Comparison of ENCODE assay signal across 21 mouse cellular contexts in genomic region chr1:36467446-36467845, GRCm38 (mm10). TPM values are rescaled to one million over a fixed set of nuclear protein-coding genes. Genes with fewer than 3 reads are reported as not detected.
DNase-seq lines count a peak whose midpoint lies in the region; ATAC-seq and TF ChIP-seq lines count a peak whose summit lies in the region.
"Had no signal": no experiment of that assay in that cellular context is flagged by ENCODE, and none has a peak within 500 bp of the region (broad histone marks: within the 10 kb centered on the region; RNA-seq: fewer than 3 reads in every experiment).

No protein-coding gene starts in this region.

- peaks cover 4% of the 10 kb centered on the region for H3K79me2 ChIP-seq in MEL (ENCODE audit: control insufficient read depth, insufficient read depth, low read length, poor library complexity)

- no peaks in the 10 kb centered on the region for H3K36me3 ChIP-seq in liver, postnatal 0 days (replicated peaks; ENCODE audit: insufficient read depth, low read length)
- no peaks in the 10 kb centered on the region for H3K36me3 ChIP-seq in liver, embryonic 12.5 days
- peaks cover 0 to 9% of the 10 kb centered on the region in 2 experiments; a peak in 2 of 4 replicates for H3K36me3 ChIP-seq in MEL (ENCODE audit: control insufficient read depth in 1 of 2, insufficient read depth in 2 of 2, low read length in 2 of 2)
- H3K36me3 ChIP-seq: embryonic facial prominence, embryonic 10.5 days; G1E; heart, embryonic 13.5 days; hindbrain, embryonic 15.5 days had no signal

- peaks cover 37% of the 10 kb centered on the region for H3K4me1 ChIP-seq in liver, postnatal 0 days (ENCODE audit: insufficient read depth)
- peaks cover 23% of the 10 kb centered on the region for H3K4me1 ChIP-seq in liver, embryonic 12.5 days
- peaks cover 0 to 14% of the 10 kb centered on the region in 2 experiments; a peak in 2 of 4 replicates for H3K4me1 ChIP-seq in MEL (ENCODE audit: control insufficient read depth in 1 of 2, insufficient read depth in 2 of 2, low read length in 2 of 2)

- TF ChIP-seq CTCF in liver, postnatal 0 days (IDR thresholded peaks at IDR 0.05; ENCODE audit: low read depth) = no peak
- no peak for TF ChIP-seq CTCF in MEL (IDR thresholded peaks at IDR 0.05 in 2 of 3, conservative IDR thresholded peaks at IDR 0.05 in 1 of 3; ENCODE audit: control insufficient read depth in 1 of 3, insufficient read depth in 1 of 3, low read depth in 2 of 3, low read length in 3 of 3, poor library complexity in 1 of 3, severe bottlenecking in 1 of 3)

- WGBS in liver, postnatal 0 days (ENCODE audit: insufficient replicate concordance) = 61% methylated on average over 5 of the region's 5 CpGs
- WGBS in liver, embryonic 12.5 days (ENCODE audit: insufficient replicate concordance) = 48% methylated on average over 5 of the region's 5 CpGs

- no peaks in the 10 kb centered on the region for H3K9me3 ChIP-seq in liver, postnatal 0 days (ENCODE audit: low read length)
- H3K9me3 ChIP-seq in liver, embryonic 12.5 days (replicated peaks) = no peaks in the 10 kb centered on the region
- H3K9me3 ChIP-seq in MEL (replicated peaks; ENCODE audit: insufficient read depth, low read length) = no peaks in the 10 kb centered on the region
- H3K9me3 ChIP-seq: embryonic facial prominence, embryonic 10.5 days; forebrain, embryonic 13.5 days; G1E; heart, embryonic 13.5 days; hindbrain, embryonic 15.5 days had no signal

- no peak overlapping the region for H3K27ac ChIP-seq in liver, postnatal 0 days (ENCODE audit: low read depth)
- H3K27ac ChIP-seq in liver, embryonic 12.5 days = no peak overlapping the region
- no peak overlapping the region for H3K27ac ChIP-seq in MEL (ENCODE audit: control insufficient read depth, low read depth, low read length)
- H3K27ac ChIP-seq: embryonic facial prominence, embryonic 10.5 days; forebrain, embryonic 13.5 days; gastrocnemius, adult 2 months; heart, embryonic 13.5 days; hindbrain, embryonic 15.5 days had no signal

- no peak overlapping the region for H3K4me2 ChIP-seq in liver, postnatal 0 days (ENCODE audit: low read depth, low read length)
- H3K4me2 ChIP-seq in liver, embryonic 12.5 days = no peak overlapping the region
- H3K4me2 ChIP-seq: forebrain, embryonic 13.5 days; heart, embryonic 13.5 days; hindbrain, embryonic 15.5 days had no signal

- H3K9ac ChIP-seq in liver, postnatal 0 days (replicated peaks) = no peak overlapping the region
- H3K9ac ChIP-seq in liver, embryonic 12.5 days = no peak overlapping the region
- no peak overlapping the region for H3K9ac ChIP-seq in MEL (ENCODE audit: control insufficient read depth, low read depth, low read length, poor library complexity, severe bottlenecking)
- H3K9ac ChIP-seq: forebrain, embryonic 13.5 days; forebrain, postnatal 0 days; heart, embryonic 13.5 days; hindbrain, embryonic 15.5 days had no signal

- ATAC-seq in liver, postnatal 0 days = no peak
- ATAC-seq in liver, embryonic 12.5 days = no peak
- ATAC-seq in megakaryocyte-erythroid progenitor cell, adult 5-6 weeks (replicated peaks; ENCODE audit: low FRiP score, low TSS enrichment, poor library complexity, severe bottlenecking) = 0 out of 2 replicates have a peak, but pooled peaks have one; percentile 31
- ATAC-seq: forebrain, embryonic 13.5 days; forebrain, postnatal 0 days had no signal

- no peak for TF ChIP-seq RAD21 in MEL (IDR thresholded peaks at IDR 0.05; ENCODE audit: low read depth, low read length)

- H3K27me3 ChIP-seq in liver, postnatal 0 days (ENCODE audit: insufficient read depth, low read length) = peaks cover 5% of the 10 kb centered on the region; the same call in 1 of the 2 replicates
- H3K27me3 ChIP-seq in liver, embryonic 12.5 days (replicated peaks) = peaks cover 24% of the 10 kb centered on the region
- H3K27me3 ChIP-seq in MEL (ENCODE audit: control insufficient read depth in 1 of 2, insufficient read depth in 2 of 2, low read length in 2 of 2) = no peaks in the 10 kb centered on the region
- H3K27me3 ChIP-seq: CH12.LX; hindbrain, embryonic 15.5 days had no signal

- no peak for TF ChIP-seq POLR2A in MEL (IDR thresholded peaks at IDR 0.05; ENCODE audit: control insufficient read depth in 1 of 2, insufficient read depth in 1 of 2, low read depth in 1 of 2, low read length in 2 of 2, poor library complexity in 1 of 2)

- no peak for TF ChIP-seq EP300 in liver, postnatal 0 days (IDR thresholded peaks at IDR 0.05; ENCODE audit: low read depth)
- no peak for TF ChIP-seq EP300 in MEL (IDR thresholded peaks at IDR 0.05; ENCODE audit: low read depth in 1 of 2, low read length in 2 of 2)

- no peak overlapping the region for H3K4me3 ChIP-seq in liver, postnatal 0 days (ENCODE audit: low read depth, low read length)
- H3K4me3 ChIP-seq in liver, embryonic 12.5 days = no peak overlapping the region
- no peak overlapping the region for H3K4me3 ChIP-seq in MEL (ENCODE audit: control insufficient read depth in 1 of 2, insufficient read depth in 1 of 2, low read depth in 2 of 2, low read length in 2 of 2)
- H3K4me3 ChIP-seq: embryonic facial prominence, embryonic 10.5 days; forebrain, embryonic 13.5 days; gastrocnemius, adult 2 months; heart, embryonic 13.5 days; hindbrain, embryonic 15.5 days had no signal

- peak; percentile 30 for DNase-seq in liver, postnatal 0 days
- DNase-seq in A20 (ENCODE audit: low read depth, low spot score) (peak; percentile 48), MEL (ENCODE audit: low read depth, low spot score) (peak; percentile 53)
- DNase-seq in kidney, postnatal 10 days = no peak
- no peak for DNase-seq in right cerebral cortex, postnatal 25 days
- DNase-seq: adrenal gland, adult 2 months; adrenal gland, postnatal 25 days; cerebellum, adult 18-20 months; cerebellum, adult 9-11 months; forebrain, postnatal 0 days; gastrocnemius, adult 2 months; gastrocnemius, postnatal 25 days; heart, postnatal 36 days had no signal

TF ChIP-seq in MEL, 35 proteins besides CTCF, POLR2A, EP300 and RAD21:
- TF ChIP-seq KAT2A (conservative IDR thresholded peaks at IDR 0.05; ENCODE audit: low read depth, low read length) (no peak), ETS1 (IDR thresholded peaks at IDR 0.05; ENCODE audit: low read depth, low read length) (no peak), NELFE (IDR thresholded peaks at IDR 0.05; ENCODE audit: low read depth, low read length) (no peak), MAFK (IDR thresholded peaks at IDR 0.05; ENCODE audit: borderline replicate concordance, low read depth, low read length) (no peak), GATA1 (IDR thresholded peaks at IDR 0.05; ENCODE audit: low read depth, low read length) (no peak), CHD2 (IDR thresholded peaks at IDR 0.05; ENCODE audit: low read length) (no peak), E2F4 (IDR thresholded peaks at IDR 0.05; ENCODE audit: borderline replicate concordance, low read depth, low read length) (no peak), USF2 (IDR thresholded peaks at IDR 0.05; ENCODE audit: borderline replicate concordance in 1 of 2, insufficient read depth in 1 of 2, low read depth in 1 of 2, low read length in 2 of 2) (no peak), POLR2AphosphoS5 (IDR thresholded peaks at IDR 0.05; ENCODE audit: borderline replicate concordance, low read depth, low read length) (no peak)

RNA-seq across cellular contexts. Expression of gene Cnnm4, which starts 4.0 kb away (rescaled TPM):
- polyA plus RNA-seq in liver, postnatal 0 days (2015; fragmentation: Nextera tagmentation; extraction: Ambion mirVana) = 2.1 and 2.2 TPM in 2 replicates
- polyA plus RNA-seq in liver, embryonic 12.5 days (2016; fragmentation: Nextera tagmentation; extraction: Ambion mirVana) = 3.8 and 4.0 TPM in 2 replicates
- 7.8 and 8.1 TPM in 2 replicates for total RNA-seq in MEL (2012; rRNA removed)
- 1 to 10 TPM in 1 of 2 experiments, not detected in 1; 8.5 TPM for polyA plus RNA-seq in MEL (2012; ENCODE audit: insufficient read depth in 1 of 2, insufficient read length in 2 of 2, low read depth in 1 of 2, low replicate concordance in 2 of 2, missing spikeins in 1 of 2)
- 2.7 and 3.3 TPM in 2 replicates for total RNA-seq in megakaryocyte-erythroid progenitor cell, adult 5-6 weeks (2014; fragmentation: Nextera tagmentation)
- 2.6 and 3.0 TPM in 2 replicates for total RNA-seq in megakaryocyte-erythroid progenitor cell, adult 5-6 weeks (2017)

RNA-seq across cellular contexts. Expression of gene Lman2l, which starts 22.4 kb away (rescaled TPM):
- polyA plus RNA-seq in liver, postnatal 0 days (2015; fragmentation: Nextera tagmentation; extraction: Ambion mirVana) = 9.0 and 9.9 TPM in 2 replicates
- polyA plus RNA-seq in liver, embryonic 12.5 days (2016; fragmentation: Nextera tagmentation; extraction: Ambion mirVana) = 20.9 and 22.8 TPM in 2 replicates
- total RNA-seq in MEL (2012; rRNA removed) = 6.1 and 7.0 TPM in 2 replicates
- polyA plus RNA-seq in MEL (2012; ENCODE audit: insufficient read depth in 1 of 2, insufficient read length in 2 of 2, low read depth in 1 of 2, low replicate concordance in 2 of 2, missing spikeins in 1 of 2) = 10 to 100 TPM in 1 of 2 experiments, not detected in 1; 19.7 TPM
- 9.3 and 13.5 TPM in 2 replicates for total RNA-seq in megakaryocyte-erythroid progenitor cell, adult 5-6 weeks (2014; fragmentation: Nextera tagmentation)
- total RNA-seq in megakaryocyte-erythroid progenitor cell, adult 5-6 weeks (2017) = 1.8 and 7.4 TPM in 2 replicates

RNA-seq across cellular contexts. Expression of gene Cnnm3, which starts 44.2 kb away (rescaled TPM):
- 0.92 and 1.1 TPM in 2 replicates for polyA plus RNA-seq in liver, postnatal 0 days (2015; fragmentation: Nextera tagmentation; extraction: Ambion mirVana)
- 1.3 and 1.5 TPM in 2 replicates for polyA plus RNA-seq in liver, embryonic 12.5 days (2016; fragmentation: Nextera tagmentation; extraction: Ambion mirVana)
- 3.8 and 4.2 TPM in 2 replicates for total RNA-seq in MEL (2012; rRNA removed)
- 1 to 10 TPM in 1 of 2 experiments, not detected in 1; 9.9 TPM for polyA plus RNA-seq in MEL (2012; ENCODE audit: insufficient read depth in 1 of 2, insufficient read length in 2 of 2, low read depth in 1 of 2, low replicate concordance in 2 of 2, missing spikeins in 1 of 2)
- total RNA-seq in megakaryocyte-erythroid progenitor cell, adult 5-6 weeks (2014; fragmentation: Nextera tagmentation) = 12.6 and 15.9 TPM in 2 replicates
- 8.3 and 8.8 TPM in 2 replicates for total RNA-seq in megakaryocyte-erythroid progenitor cell, adult 5-6 weeks (2017)

Comparison
In these comparisons a context has a peak if more than half of its experiments do, and no peak if none do; other contexts are left out.
1. DNase-seq: peak in liver, postnatal 0 days (single experiment), A20 (single experiment) and MEL (single experiment); none in kidney, postnatal 10 days (single experiment) and right cerebral cortex, postnatal 25 days (single experiment).